Mouse (Mus musculus) thymus, adult 2 months (tissue): ENCODE results near the gene Cxcl15. TPM values are rescaled to one million over a fixed set of nuclear protein-coding genes. Genes with fewer than 3 reads are reported as not detected.
"Not testable (repeated sequence)": the region's sequence is repeated elsewhere in the genome, so short reads cannot be mapped to it uniquely, and the experiment has no call there.

Source experiments
- DNase-seq: peaks from one replicate; pipeline ENCODE4 v3.0.0; 2021
- H3K27ac ChIP-seq: fragments of 200-500 bp; 2 replicates; pipeline ENCODE4 v1.5.1; 2012; ENCODE audit warnings: low read length, control low read depth; ENCODE audit not compliant: control insufficient read depth, insufficient read depth
- H3K27me3 ChIP-seq: fragments of 200-500 bp; 2 replicates; pipeline ENCODE4 v1.6.1; 2012; ENCODE audit warnings: mild to moderate bottlenecking, low read length, moderate library complexity, mixed read lengths; ENCODE audit not compliant: control insufficient read depth, insufficient read depth
- H3K36me3 ChIP-seq: fragments of 200-500 bp; 2 replicates; pipeline ENCODE4 v1.6.1; 2012; ENCODE audit warnings: mild to moderate bottlenecking, low read length, moderate library complexity; ENCODE audit not compliant: control insufficient read depth, insufficient read depth
- H3K4me1 ChIP-seq: fragments of 200-500 bp; replicated peaks from 2 replicates; pipeline ENCODE4 v1.6.1; 2012; ENCODE audit warnings: low read length; ENCODE audit not compliant: control insufficient read depth, insufficient read depth
- H3K4me3 ChIP-seq: fragments of 200-500 bp; 2 replicates; pipeline ENCODE4 v1.5.1; 2012; ENCODE audit warnings: mild to moderate bottlenecking, low read length, control low read depth, moderate library complexity; ENCODE audit not compliant: control insufficient read depth, insufficient read depth
- CTCF ChIP-seq: fragments of 200-500 bp; IDR thresholded peaks from 2 replicates; pipeline ENCODE4 v1.5.1; 2012; ENCODE audit warnings: mild to moderate bottlenecking, control low read depth, low read length, moderate library complexity, borderline replicate concordance; ENCODE audit not compliant: control insufficient read depth, poor library complexity, insufficient read depth; ENCODE audit errors: extremely low read depth
- POLR2A ChIP-seq: fragments of 200-500 bp; IDR thresholded peaks from 2 replicates; pipeline ENCODE4 v1.6.1; 2012; ENCODE audit warnings: mild to moderate bottlenecking, low read length, control low read depth, moderate library complexity; ENCODE audit not compliant: control insufficient read depth, poor library complexity, insufficient read depth; ENCODE audit errors: extremely low read depth
- WGBS: fragments of 180-500 bp; shearing (Covaris S2); methylation state at CpG from one replicate; pipeline ENCODE4 v1.1.7; 2018; 5-methylcytosine and 5-hydroxymethylcytosine counted together
- polyA plus RNA-seq: library from polyadenylated mRNA; depleted of rRNA; stranded (reverse); fragments of >200 nt; gene quantifications from 2 replicates; pipeline ENCODE4 v1.2.3, GENCODE M21; 2012

Gene Cxcl15
- polyA plus RNA-seq, 1 experiment, result 0.24 TPM

DNA sequence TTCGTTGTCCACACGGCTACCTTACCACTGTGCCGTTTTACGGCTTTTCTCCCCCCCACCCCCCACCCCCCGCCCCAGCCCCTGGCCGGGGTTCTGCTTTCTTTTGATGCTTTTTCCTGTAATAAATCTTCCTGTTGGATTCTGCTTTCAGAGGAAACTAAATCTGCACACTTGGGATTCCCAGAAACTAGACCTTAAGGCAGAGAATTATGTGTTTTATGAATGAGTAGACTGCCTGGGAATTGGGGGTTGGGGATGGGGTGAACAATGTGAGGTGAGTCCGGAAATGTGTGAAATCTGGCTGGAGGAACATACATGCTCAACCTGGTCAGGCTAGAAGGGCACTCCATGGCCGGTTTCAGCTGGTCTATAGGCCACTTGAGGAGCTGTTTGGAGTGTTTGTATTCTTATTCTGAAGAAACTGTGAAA lies 4.2 kb upstream of the Cxcl15 start:
- Histone ChIP-seq H3K36me3 (no peaks in the 10 kb centered on the region), H3K4me3 (no peak overlapping the region), H3K4me1 (no peaks in the 10 kb centered on the region), H3K27me3 (no peaks in the 10 kb centered on the region), H3K27ac (no peak overlapping the region)
- no peak for TF ChIP-seq CTCF
- no peak for TF ChIP-seq POLR2A
- no peak for DNase-seq
- 6% methylated on average over 8 of the region's 8 CpGs for WGBS

- not testable (repeated sequence) for H3K36me3 ChIP-seq, H3K27ac ChIP-seq, H3K27me3 ChIP-seq, H3K4me1 ChIP-seq, DNase-seq, H3K4me3 ChIP-seq
- WGBS, result 95% methylated on average over 2 of the region's 2 CpGs
These were observed 1.1 kb downstream of the Cxcl15 start for GRCm38 (mm10) chr5:90795392-90795791.

GRCm38 (mm10) chr5:90804574-90804973 lies 10.2 kb downstream of the Cxcl15 start:
- Histone ChIP-seq H3K4me1 (no peaks in the 10 kb centered on the region), H3K27me3 (no peaks in the 10 kb centered on the region), H3K27ac (no peak overlapping the region), H3K4me3 (no peak overlapping the region), H3K36me3 (no peaks in the 10 kb centered on the region)
- TF ChIP-seq POLR2A (no peak), CTCF (no peak)
- no peak for DNase-seq

GRCm38 (mm10) chr5:90806050-90806449 lies 11.7 kb downstream of the Cxcl15 start:
- no peaks in the 10 kb centered on the region for H3K36me3 ChIP-seq
- H3K27me3 ChIP-seq, result no peaks in the 10 kb centered on the region
- no peak overlapping the region for H3K27ac ChIP-seq
- TF ChIP-seq CTCF, result no peak
- TF ChIP-seq POLR2A, result no peak
- DNase-seq, result no peak
- H3K4me3 ChIP-seq, result no peak overlapping the region
- H3K4me1 ChIP-seq, result no peaks in the 10 kb centered on the region

DNA sequence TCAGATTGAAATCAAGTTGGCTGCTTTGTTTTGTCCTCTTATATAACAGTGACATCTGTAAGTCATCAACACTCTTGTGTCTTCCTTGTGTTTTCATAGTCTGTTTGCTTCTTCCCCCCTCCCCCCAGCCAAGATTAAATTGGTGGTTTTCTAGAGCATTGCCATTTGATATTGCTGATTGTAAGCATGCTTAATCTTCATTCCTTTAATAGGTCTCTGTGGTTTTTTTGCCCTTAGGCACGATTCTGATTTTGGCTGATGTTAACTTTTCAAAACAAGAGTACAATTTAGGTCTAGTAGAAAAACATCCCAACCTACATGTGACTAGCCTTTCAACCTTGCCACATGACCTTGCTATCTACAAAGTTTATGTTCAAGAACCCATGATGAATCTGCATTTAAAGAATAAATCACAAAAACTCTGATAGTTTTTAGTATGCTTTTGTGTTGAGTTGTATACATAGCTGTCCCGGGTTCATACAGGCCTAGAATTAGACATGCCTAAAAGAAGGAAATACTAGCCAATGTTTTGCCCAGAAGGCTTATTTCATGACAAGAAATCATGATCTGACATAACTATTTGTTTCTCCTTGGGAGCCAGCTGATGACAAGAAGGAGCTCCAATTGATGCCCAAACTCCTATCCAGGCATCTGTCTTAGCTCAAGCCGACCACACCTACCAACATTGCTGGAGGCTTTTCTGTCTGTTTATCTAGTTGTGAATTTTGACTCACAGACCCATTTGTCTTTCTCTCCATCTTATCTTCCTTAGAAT lies 13.0 kb downstream of the Cxcl15 start:
- no peak overlapping the region for H3K27ac ChIP-seq
- no peak overlapping the region for H3K4me3 ChIP-seq
- H3K4me1 ChIP-seq, result no peaks in the 10 kb centered on the region
- no peak for DNase-seq
- 84% methylated on average over 3 of the region's 3 CpGs for WGBS
- TF ChIP-seq POLR2A, result no peak
- TF ChIP-seq CTCF, result no peak
- no peaks in the 10 kb centered on the region for H3K36me3 ChIP-seq
- no peaks in the 10 kb centered on the region for H3K27me3 ChIP-seq

DNA sequence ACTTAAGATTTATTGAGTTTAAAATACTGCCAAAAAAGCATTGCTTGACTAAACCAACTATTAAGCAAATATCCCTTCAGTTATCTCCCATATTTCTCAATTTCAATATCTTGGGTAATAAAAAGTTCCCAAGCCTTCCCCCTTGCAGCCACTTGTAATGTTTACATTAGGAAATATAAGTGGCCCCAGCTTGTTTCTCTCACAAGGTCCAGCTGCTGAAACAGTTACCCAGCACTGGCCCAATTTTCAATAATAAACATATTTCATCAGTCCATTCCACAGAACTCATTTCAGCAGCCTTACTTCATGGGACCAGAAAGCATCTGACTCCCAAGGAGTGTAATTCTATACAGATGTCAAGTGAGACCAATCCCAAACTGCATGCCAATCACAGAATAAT lies 25.4 kb downstream of the Cxcl15 start:
- Histone ChIP-seq H3K27ac (no peak overlapping the region), H3K27me3 (no peaks in the 10 kb centered on the region)
- TF ChIP-seq CTCF, result no peak
- TF ChIP-seq POLR2A, result no peak

GRCm38 (mm10) chr5:90832145-90832767 lies 37.9 kb downstream of the Cxcl15 start:
- Histone ChIP-seq H3K36me3 (no peaks in the 10 kb centered on the region), H3K4me3 (no peak overlapping the region), H3K27ac (no peak overlapping the region), H3K4me1 (no peaks in the 10 kb centered on the region), H3K27me3 (no peaks in the 10 kb centered on the region)
- no peak for TF ChIP-seq CTCF
- no peak for TF ChIP-seq POLR2A
- DNase-seq, result no peak
- WGBS, result 89% methylated on average over 11 of the region's 11 CpGs

More for the DNA sequence above, 25.4 kb downstream of the Cxcl15 start:
- H3K36me3 ChIP-seq, result no peaks in the 10 kb centered on the region
- H3K4me1 ChIP-seq, result no peaks in the 10 kb centered on the region
- H3K4me3 ChIP-seq, result no peak overlapping the region
- no peak for DNase-seq
